Mouse (Mus musculus) megakaryocyte, embryonic 14.5 days (primary cell): ENCODE measurements around the gene Zfp626.
"Not testable (repeated sequence)": the region's sequence is repeated elsewhere in the genome, so short reads cannot be mapped to it uniquely, and the experiment has no call there.

Experiments used
- FLI1 ChIP-seq: IDR thresholded peaks from 2 replicates; pipeline ENCODE4 v1.6.1; 2012; ENCODE audit warnings: low read length, inconsistent platforms, mixed read lengths
- GATA1 ChIP-seq: IDR thresholded peaks from 3 replicates; pipeline ENCODE4 v1.6.1; 2012; ENCODE audit warnings: mixed read lengths, low read length, inconsistent platforms, borderline replicate concordance

- TF ChIP-seq GATA1, FLI1: not testable (repeated sequence)
Measured at GRCm38 (mm10) chr7:27793865-27794264, 13.1 kb upstream of the Zfp626 start.
